Mouse (Mus musculus): ENCODE data around the gene Pcgf6. TPM values are rescaled to one million over a fixed set of nuclear protein-coding genes. Genes with fewer than 3 reads are reported as not detected.
A peak's percentile ranks its signal among the peaks of the same experiment; 100 is the strongest.
"Not testable (repeated sequence)": the region's sequence is repeated elsewhere in the genome, so short reads cannot be mapped to it uniquely, and the experiment has no call there.

The Pcgf6 gene
- polyA plus RNA-seq, 1 experiment from 2014 or later = 13.9 TPM

DNA sequence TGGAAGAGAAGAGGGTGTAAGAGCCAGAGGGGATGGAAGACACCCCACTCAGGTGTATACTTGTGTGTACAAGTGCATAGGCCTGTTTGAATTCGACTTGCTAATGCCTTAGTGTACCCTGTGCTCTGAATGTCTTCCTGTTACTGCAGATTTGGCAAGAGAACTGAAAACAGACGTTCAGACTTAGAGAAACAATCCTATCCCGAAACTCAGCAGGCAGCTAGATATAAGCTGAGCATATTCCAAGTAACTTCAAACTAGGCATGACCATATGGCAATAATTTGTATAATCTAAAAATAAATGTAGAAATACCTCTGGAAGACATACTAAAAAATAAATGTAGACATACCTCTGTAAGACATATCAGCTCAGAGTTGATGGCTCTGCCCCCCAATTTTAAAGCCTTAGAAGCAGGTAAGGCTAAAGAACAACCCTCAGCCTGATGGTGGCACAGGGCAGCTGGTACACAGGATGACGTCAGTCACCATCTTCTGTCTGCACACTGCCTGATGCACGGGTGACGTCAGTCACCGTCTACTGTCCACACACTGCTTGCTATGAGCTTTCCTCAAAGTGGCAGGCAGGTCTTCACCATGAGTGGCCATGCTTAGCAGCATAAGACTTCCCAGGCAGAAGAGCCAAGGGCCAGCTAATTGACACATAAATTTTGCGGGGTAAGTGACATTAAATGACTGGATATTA is 52.4 kb downstream of the Pcgf6 start:
- H3K27me3 ChIP-seq (replicated peaks; ENCODE audit: control insufficient read depth, insufficient read depth, low read length) = no peaks in the 10 kb centered on the region
- no peak overlapping the region for H3K27ac ChIP-seq (replicated peaks; ENCODE audit: low read depth, low read length)
- WGBS = 63% methylated on average over 8 of the region's 8 CpGs
- DNase-seq (ENCODE audit: low spot score) (no peak), ATAC-seq (ENCODE audit: low read depth) (no peak)
- H3K9ac ChIP-seq (ENCODE audit: low read depth, low read length) = no peak overlapping the region
- no peaks in the 10 kb centered on the region for H3K9me3 ChIP-seq (ENCODE audit: control insufficient read depth, low read length)
- no peak overlapping the region for H3K4me3 ChIP-seq (ENCODE audit: low read depth, low read length)
- H3K36me3 ChIP-seq (ENCODE audit: control insufficient read depth, insufficient read depth, low read length) = no peaks in the 10 kb centered on the region
- H3K4me1 ChIP-seq (ENCODE audit: control insufficient read depth, insufficient read depth, low read length) = no peaks in the 10 kb centered on the region
- H3K4me2 ChIP-seq (ENCODE audit: low read depth, low read length) = no peak overlapping the region

- WGBS = 75% methylated on average over 9 of the region's 9 CpGs
- H3K4me2 ChIP-seq (ENCODE audit: low read depth, low read length) = no peak overlapping the region
These were observed 54.6 kb downstream of the Pcgf6 start for GRCm38 (mm10) chr19:46996095-46996494.

DNA sequence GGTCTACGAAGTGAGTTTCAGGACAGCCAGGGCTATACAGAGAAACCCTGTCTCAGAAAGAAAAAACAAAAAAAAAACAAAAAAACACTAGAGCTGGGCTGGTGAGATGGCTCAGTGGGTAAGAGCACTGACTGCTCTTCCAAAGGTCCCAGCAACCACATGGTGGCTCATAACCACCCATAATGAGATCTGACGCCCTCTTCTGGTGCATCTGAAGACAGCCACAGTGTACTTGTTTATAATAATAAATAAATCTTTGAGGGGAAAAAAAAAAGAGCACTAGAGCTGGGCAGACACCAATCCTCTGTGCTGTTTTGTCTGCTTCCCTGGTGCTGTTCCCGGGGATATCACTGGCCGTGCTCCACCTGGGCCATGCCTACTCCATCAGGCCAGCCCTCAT is 58.4 kb downstream of the Pcgf6 start:
- H3K36me3 ChIP-seq (ENCODE audit: control insufficient read depth, insufficient read depth, low read length); H3K9ac ChIP-seq (ENCODE audit: low read depth, low read length); H3K27me3 ChIP-seq (replicated peaks; ENCODE audit: control insufficient read depth, insufficient read depth, low read length); H3K4me1 ChIP-seq (ENCODE audit: control insufficient read depth, insufficient read depth, low read length); H3K27ac ChIP-seq (replicated peaks; ENCODE audit: low read depth, low read length); H3K4me3 ChIP-seq (ENCODE audit: low read depth, low read length); ATAC-seq (ENCODE audit: low read depth); H3K4me2 ChIP-seq (ENCODE audit: low read depth, low read length); DNase-seq (ENCODE audit: low spot score); H3K9me3 ChIP-seq (ENCODE audit: control insufficient read depth, low read length): not testable (repeated sequence)
- 79% methylated on average over 4 of the region's 4 CpGs for WGBS

More at GRCm38 (mm10) chr19:46996095-46996494, 54.6 kb downstream of the Pcgf6 start:
- DNase-seq (ENCODE audit: low spot score) (no peak), ATAC-seq (ENCODE audit: low read depth) (no peak)
- H3K27me3 ChIP-seq (replicated peaks; ENCODE audit: control insufficient read depth, insufficient read depth, low read length) = no peaks in the 10 kb centered on the region
- H3K36me3 ChIP-seq (ENCODE audit: control insufficient read depth, insufficient read depth, low read length) = no peaks in the 10 kb centered on the region
- no peak overlapping the region for H3K4me3 ChIP-seq (ENCODE audit: low read depth, low read length)
- no peak overlapping the region for H3K9ac ChIP-seq (ENCODE audit: low read depth, low read length)
- no peaks in the 10 kb centered on the region for H3K4me1 ChIP-seq (ENCODE audit: control insufficient read depth, insufficient read depth, low read length)
- no peaks in the 10 kb centered on the region for H3K9me3 ChIP-seq (ENCODE audit: control insufficient read depth, low read length)
- H3K27ac ChIP-seq (replicated peaks; ENCODE audit: low read depth, low read length) = no peak overlapping the region

- Histone ChIP-seq H3K27me3 (replicated peaks; ENCODE audit: control insufficient read depth, insufficient read depth, low read length) (no peaks in the 10 kb centered on the region), H3K4me3 (ENCODE audit: low read depth, low read length) (no peak overlapping the region), H3K9ac (ENCODE audit: low read depth, low read length) (no peak overlapping the region), H3K27ac (replicated peaks; ENCODE audit: low read depth, low read length) (no peak overlapping the region), H3K36me3 (ENCODE audit: control insufficient read depth, insufficient read depth, low read length) (no peaks in the 10 kb centered on the region), H3K4me1 (ENCODE audit: control insufficient read depth, insufficient read depth, low read length) (no peaks in the 10 kb centered on the region), H3K9me3 (ENCODE audit: control insufficient read depth, low read length) (no peaks in the 10 kb centered on the region), H3K4me2 (ENCODE audit: low read depth, low read length) (no peak overlapping the region)
- ATAC-seq (ENCODE audit: low read depth) = peak; percentile 38; the same call in 1 of the 2 replicates
- WGBS = 14% methylated on average over 5 of the region's 5 CpGs
- peak; percentile 82 for DNase-seq (ENCODE audit: low spot score)
These were observed 59.6 kb downstream of the Pcgf6 start for GRCm38 (mm10) chr19:46991145-46991544.

GRCm38 (mm10) chr19:46990625-46991024 is 60.1 kb downstream of the Pcgf6 start:
- H3K27me3 ChIP-seq (replicated peaks; ENCODE audit: control insufficient read depth, insufficient read depth, low read length); H3K4me3 ChIP-seq (ENCODE audit: low read depth, low read length); DNase-seq (ENCODE audit: low spot score); H3K36me3 ChIP-seq (ENCODE audit: control insufficient read depth, insufficient read depth, low read length); H3K9ac ChIP-seq (ENCODE audit: low read depth, low read length); H3K27ac ChIP-seq (replicated peaks; ENCODE audit: low read depth, low read length); H3K4me2 ChIP-seq (ENCODE audit: low read depth, low read length); H3K4me1 ChIP-seq (ENCODE audit: control insufficient read depth, insufficient read depth, low read length); H3K9me3 ChIP-seq (ENCODE audit: control insufficient read depth, low read length); ATAC-seq (ENCODE audit: low read depth): not testable (repeated sequence)
- WGBS = 87% methylated on average over 7 of the region's 8 CpGs

- Histone ChIP-seq H3K4me3 (ENCODE audit: low read depth, low read length) (no peak overlapping the region), H3K9me3 (ENCODE audit: control insufficient read depth, low read length) (no peaks in the 10 kb centered on the region), H3K27ac (replicated peaks; ENCODE audit: low read depth, low read length) (no peak overlapping the region), H3K4me1 (ENCODE audit: control insufficient read depth, insufficient read depth, low read length) (no peaks in the 10 kb centered on the region), H3K27me3 (replicated peaks; ENCODE audit: control insufficient read depth, insufficient read depth, low read length) (no peaks in the 10 kb centered on the region), H3K9ac (ENCODE audit: low read depth, low read length) (no peak overlapping the region), H3K36me3 (ENCODE audit: control insufficient read depth, insufficient read depth, low read length) (no peaks in the 10 kb centered on the region), H3K4me2 (ENCODE audit: low read depth, low read length) (no peak overlapping the region)
- WGBS = 82% methylated on average over 3 of the region's 3 CpGs
- DNase-seq (ENCODE audit: low spot score) (no peak), ATAC-seq (ENCODE audit: low read depth) (no peak)
These were observed 60.6 kb downstream of the Pcgf6 start for GRCm38 (mm10) chr19:46990153-46990518.

DNA sequence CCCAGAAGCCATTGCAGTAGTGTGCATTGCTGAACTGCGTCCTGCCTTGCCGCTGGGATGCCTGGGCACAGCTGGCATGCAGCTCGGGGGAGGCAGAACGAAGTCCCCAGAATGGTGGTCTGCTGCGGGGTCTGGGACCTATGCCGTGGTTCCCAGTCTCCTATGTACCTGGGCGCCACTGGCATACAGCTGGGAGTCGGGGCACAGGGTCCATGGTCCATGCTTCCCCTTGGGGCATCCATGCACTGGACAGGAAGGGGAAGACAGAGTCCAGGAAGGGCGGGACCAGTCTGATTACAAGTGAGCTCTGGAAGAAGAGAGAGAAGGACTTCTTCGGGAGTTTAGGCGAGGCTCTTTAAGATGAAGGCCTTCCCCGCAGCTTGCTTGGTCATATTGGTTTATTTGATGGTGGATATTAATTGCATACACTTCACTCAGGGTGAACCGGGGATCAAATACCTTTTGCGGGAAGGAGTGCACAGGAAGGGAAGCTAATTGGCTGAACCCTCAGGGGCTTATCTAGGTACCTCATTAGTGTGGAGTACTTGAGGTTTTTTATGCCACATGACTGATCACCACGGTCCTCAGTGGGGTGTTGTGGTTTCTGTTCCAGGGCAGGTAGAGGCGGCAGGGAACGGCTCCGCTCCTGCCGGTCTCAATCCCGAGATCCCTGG is 61.1 kb downstream of the Pcgf6 start:
- 78% methylated on average over 20 of the region's 20 CpGs for WGBS

GRCm38 (mm10) chr19:46988231-46989087 is 62.2 kb downstream of the Pcgf6 start:
- no peaks in the 10 kb centered on the region for H3K36me3 ChIP-seq (ENCODE audit: control insufficient read depth, insufficient read depth, low read length)

More for the DNA sequence above, 61.1 kb downstream of the Pcgf6 start:
- no peaks in the 10 kb centered on the region for H3K36me3 ChIP-seq (ENCODE audit: control insufficient read depth, insufficient read depth, low read length)
- H3K4me1 ChIP-seq (ENCODE audit: control insufficient read depth, insufficient read depth, low read length) = no peaks in the 10 kb centered on the region
- no peak overlapping the region for H3K4me2 ChIP-seq (ENCODE audit: low read depth, low read length)
- H3K9ac ChIP-seq (ENCODE audit: low read depth, low read length) = no peak overlapping the region
- no peak overlapping the region for H3K27ac ChIP-seq (replicated peaks; ENCODE audit: low read depth, low read length)
- peak; percentile 61; the same call in 1 of the 2 replicates for ATAC-seq (ENCODE audit: low read depth)
- no peaks in the 10 kb centered on the region for H3K9me3 ChIP-seq (ENCODE audit: control insufficient read depth, low read length)
- no peak overlapping the region for H3K4me3 ChIP-seq (ENCODE audit: low read depth, low read length)
- DNase-seq (ENCODE audit: low spot score) = peak; percentile 43
- no peaks in the 10 kb centered on the region for H3K27me3 ChIP-seq (replicated peaks; ENCODE audit: control insufficient read depth, insufficient read depth, low read length)

More at GRCm38 (mm10) chr19:46988231-46989087, 62.2 kb downstream of the Pcgf6 start:
- no peaks in the 10 kb centered on the region for H3K9me3 ChIP-seq (ENCODE audit: control insufficient read depth, low read length)
- DNase-seq (ENCODE audit: low spot score) (no peak), ATAC-seq (ENCODE audit: low read depth) (peak; percentile 38; the same call in 1 of the 2 replicates)
- 57% methylated on average over 16 of the region's 16 CpGs for WGBS
- H3K27me3 ChIP-seq (replicated peaks; ENCODE audit: control insufficient read depth, insufficient read depth, low read length) = no peaks in the 10 kb centered on the region
- 0 out of 2 replicates have a peak, but pooled peaks cover 4% of the 10 kb centered on the region for H3K4me1 ChIP-seq (ENCODE audit: control insufficient read depth, insufficient read depth, low read length)
- H3K4me3 ChIP-seq (ENCODE audit: low read depth, low read length) = no peak overlapping the region
- no peak overlapping the region for H3K4me2 ChIP-seq (ENCODE audit: low read depth, low read length)
- H3K9ac ChIP-seq (ENCODE audit: low read depth, low read length) = no peak overlapping the region
- no peak overlapping the region for H3K27ac ChIP-seq (replicated peaks; ENCODE audit: low read depth, low read length)

Measured in embryonic facial prominence, embryonic 14.5 days (tissue).